Mouse (Mus musculus) NIH3T3 (cell line): ENCODE measurements around the gene Ldlrap1.

Source experiments
- DNase-seq: peaks from one replicate; pipeline ENCODE4 v3.0.0-alpha.2; 2012; ENCODE audit warnings: low read depth

Ldlrap1 gene

GRCm38 (mm10) chr4:134713937-134714336 is 53.9 kb downstream of the Ldlrap1 start:
- peak; percentile 93 for DNase-seq

DNA sequence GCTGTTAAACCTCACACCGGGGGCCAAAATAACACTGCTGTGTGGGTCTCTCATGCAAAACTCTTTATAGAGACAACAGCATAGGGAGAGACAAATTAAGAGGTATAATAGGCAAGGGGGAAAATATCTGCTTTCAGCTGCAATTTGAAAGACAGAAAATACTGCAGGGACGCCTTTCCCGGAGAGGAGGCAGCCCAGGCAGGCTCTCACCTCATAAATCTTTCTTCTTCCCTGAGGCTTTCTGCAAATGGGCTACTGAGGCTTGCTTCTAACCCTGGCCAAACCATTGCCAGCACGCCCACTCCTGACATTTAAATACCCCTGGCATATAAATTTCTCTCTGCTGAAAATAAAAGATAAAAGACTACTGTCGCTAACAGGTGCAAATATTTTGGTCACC is 62.5 kb downstream of the Ldlrap1 start:
- DNase-seq = no peak

GRCm38 (mm10) chr4:134704590-134704989 is 63.2 kb downstream of the Ldlrap1 start:
- DNase-seq = no peak

DNA sequence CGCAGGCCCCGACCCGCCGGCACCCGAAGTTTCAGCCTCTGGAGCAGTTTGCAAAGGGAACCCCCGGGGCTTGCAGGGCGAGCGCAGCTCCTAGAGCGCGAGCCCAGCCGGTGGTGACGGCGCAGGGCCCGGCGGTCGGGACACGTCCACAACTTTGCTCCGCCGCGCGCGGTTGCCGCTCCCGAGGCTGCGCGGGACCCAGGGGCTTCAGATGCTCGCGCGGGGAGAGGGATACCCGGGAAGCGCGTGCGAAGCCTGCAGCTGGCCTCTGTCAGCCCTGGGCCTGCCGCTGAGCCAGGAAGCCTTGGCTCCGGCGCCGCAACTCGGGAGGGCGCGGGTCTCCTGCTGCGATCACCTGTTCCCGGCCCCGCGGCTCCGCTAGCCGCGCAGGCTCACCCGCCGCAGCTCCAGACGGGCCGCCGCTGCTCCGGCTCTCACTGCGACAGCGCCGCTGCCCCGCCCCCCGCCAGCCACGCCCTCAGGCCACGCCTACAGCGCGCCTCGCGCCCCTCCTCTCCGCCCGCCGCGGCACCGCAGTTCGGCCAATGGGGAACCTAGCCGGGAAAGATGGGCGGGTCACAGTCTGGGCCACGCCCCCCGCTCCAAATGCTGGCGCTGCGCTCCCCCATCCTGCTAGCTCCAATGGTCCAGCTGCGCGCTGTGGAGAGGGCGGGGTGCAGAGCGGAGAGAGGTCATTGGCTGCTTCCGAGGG is 63.8 kb downstream of the Ldlrap1 start, which contains the start of gene Man1c1:
Man1c1 (minus strand) TSS at position 456 of the 712 bp plus-strand sequence.
- DNase-seq = peak; percentile 97

DNA sequence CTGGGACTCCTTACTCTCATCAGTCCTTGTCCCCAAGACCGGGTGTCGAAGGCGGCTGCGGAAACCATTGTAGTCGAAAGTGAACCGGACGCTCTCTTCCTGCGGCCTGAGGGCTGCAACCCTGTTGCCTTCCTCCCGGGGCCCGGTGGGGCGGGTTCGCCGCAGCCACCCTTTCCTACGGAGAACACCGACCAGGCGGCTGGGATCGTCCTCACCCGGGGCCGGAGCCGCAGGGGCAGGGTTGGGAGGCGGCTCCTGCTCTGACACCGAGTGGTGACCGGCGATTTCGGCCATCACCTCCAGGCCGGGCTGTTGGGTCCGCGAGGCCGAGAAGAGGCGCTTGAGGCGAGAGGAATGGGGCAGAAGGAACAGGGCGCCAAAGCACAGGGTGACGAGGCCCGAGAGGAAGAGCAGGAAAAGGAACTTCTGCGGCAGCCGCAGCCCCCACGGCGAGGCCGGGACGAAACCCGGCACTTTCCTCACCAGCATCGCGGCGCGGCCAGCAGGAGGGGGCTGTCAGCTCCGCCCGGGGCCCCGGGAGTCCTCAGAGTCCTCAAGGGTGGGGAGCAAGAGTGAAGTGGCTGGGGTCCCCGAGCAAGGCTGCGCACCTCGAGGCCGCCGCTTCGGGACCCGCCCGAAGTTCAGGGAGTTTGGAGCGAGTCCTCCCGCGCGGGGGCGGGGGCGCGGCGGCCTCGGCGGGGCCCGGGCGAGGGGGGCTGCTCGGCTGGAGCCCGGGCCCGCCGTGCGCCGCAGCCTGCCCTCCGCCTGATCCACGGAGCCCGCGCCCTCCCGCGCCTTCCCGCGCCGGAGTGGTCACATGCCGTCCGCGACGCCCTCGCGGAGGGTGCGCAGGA is 64.6 kb downstream of the Ldlrap1 start:
- no peak for DNase-seq

GRCm38 (mm10) chr4:134701934-134702333 is 65.9 kb downstream of the Ldlrap1 start:
- DNase-seq = peak; percentile 71

GRCm38 (mm10) chr4:134700911-134701310 is 66.9 kb downstream of the Ldlrap1 start:
- DNase-seq = no peak

- DNase-seq = no peak
Observed at GRCm38 (mm10) chr4:134693202-134693940, 74.5 kb downstream of the Ldlrap1 start.

GRCm38 (mm10) chr4:134692388-134692787 is 75.4 kb downstream of the Ldlrap1 start:
- DNase-seq = no peak
